Mouse (Mus musculus) brain, embryonic 14.5 days (tissue): Measurements from ENCODE around the gene Pdpn.

Source experiments
- CTCF ChIP-seq: fragments of 200-500 bp; IDR thresholded peaks from 2 replicates; pipeline ENCODE4 v1.5.1; 2012; ENCODE audit warnings: inconsistent platforms, mild to moderate bottlenecking, moderate library complexity, borderline replicate concordance; ENCODE audit not compliant: insufficient read depth, insufficient read length; ENCODE audit errors: extremely low read depth
- POLR2A ChIP-seq: fragments of 200-500 bp; IDR thresholded peaks from 2 replicates; pipeline ENCODE4 v1.6.1; 2012; ENCODE audit warnings: mild to moderate bottlenecking, inconsistent platforms, borderline replicate concordance; ENCODE audit not compliant: poor library complexity, insufficient read depth, insufficient read length, severe bottlenecking; ENCODE audit errors: extremely low read depth

DNA sequence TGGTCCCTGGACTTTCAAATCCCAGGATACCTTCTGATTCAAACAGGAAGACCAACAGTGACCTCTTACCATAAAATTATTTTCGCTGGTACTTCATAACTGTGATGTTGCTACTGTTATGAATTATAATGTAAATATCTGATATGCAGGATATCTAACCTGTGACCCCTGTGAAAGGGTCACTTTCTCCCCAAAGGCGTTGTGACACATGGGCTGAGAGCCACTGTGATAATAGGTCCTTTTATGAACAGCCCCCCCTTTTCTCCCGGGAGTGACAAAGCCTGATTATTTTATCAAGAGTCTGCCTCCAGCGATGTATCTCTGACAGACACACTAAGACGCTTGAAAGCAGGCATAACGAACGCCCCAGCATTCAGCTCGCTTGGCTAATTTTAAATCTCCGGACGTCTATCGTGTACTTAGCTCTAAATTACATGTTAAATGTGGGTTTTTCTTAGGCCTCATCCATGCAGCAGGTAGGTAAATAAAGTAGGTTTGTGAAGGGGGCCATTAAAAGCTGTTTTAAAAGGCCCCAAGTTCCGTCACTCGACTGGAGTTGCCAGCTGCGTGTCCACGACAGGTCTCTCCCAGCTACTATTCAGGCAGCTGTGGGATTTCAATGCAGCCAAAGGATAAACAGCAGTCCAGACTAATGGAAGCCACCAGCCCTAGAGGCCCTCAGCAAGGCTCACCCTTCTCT is 25.7 kb upstream of the Pdpn start:
- TF ChIP-seq CTCF (no peak), POLR2A (no peak)
